Mouse (Mus musculus): ENCODE results near the gene Rbm8a2. TPM values are rescaled to one million over a fixed set of nuclear protein-coding genes. Genes with fewer than 3 reads are reported as not detected.
"Not testable (repeated sequence)": the region's sequence is repeated elsewhere in the genome, so short reads cannot be mapped to it uniquely, and the experiment has no call there.

Rbm8a2 gene
- total RNA-seq (2017), result 0.69 and 1.2 TPM in 2 replicates

GRCm38 (mm10) chr1:175979014-175979413 lies at the start of gene Rbm8a2:
Gene Rbm8a2 (minus strand): TSS chr1:175979114.
- ATAC-seq (replicated peaks; ENCODE audit: low read depth, poor library complexity, severe bottlenecking), result not testable (repeated sequence)

DNA sequence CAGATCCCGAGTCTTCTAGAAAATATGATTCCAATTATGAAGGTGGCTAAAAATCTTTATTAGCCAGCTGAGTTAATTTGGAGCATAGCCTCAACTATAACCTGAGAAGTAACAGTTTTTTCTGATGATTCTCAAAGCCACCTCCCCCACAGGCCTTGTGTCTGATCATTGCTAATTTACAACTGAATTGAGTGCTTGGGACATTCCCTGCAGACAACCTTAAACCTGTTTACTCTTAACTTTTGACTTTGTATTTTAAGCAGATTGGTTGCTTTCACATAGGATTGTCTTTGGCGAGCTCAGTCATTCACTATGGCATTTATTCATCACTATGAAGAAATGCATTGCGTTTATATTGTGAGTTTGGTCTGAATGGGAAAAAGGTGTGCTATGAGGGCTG lies 49.5 kb upstream of the Rbm8a2 start:
- no peak for ATAC-seq (replicated peaks; ENCODE audit: low read depth, poor library complexity, severe bottlenecking)

DNA sequence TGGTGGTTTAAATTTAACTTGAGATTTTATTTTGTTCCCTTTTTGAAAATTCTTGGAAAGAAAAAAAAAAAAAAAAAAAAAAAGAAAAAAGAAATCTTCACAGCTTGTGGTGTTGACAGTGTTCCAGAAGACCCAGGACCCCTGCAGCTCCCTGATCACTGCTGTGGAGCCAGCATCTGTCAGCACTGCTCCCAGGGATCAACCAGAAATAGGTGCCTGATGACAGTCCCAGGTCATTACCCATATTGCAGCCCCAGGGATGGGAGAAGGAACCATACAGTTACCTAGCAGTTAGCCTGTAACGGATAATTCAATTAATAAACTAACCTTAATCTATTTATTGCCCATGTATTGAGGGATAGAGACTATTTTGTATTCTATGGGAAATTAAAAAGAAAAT lies 45.6 kb upstream of the Rbm8a2 start:
- no peak for ATAC-seq (replicated peaks; ENCODE audit: low read depth, poor library complexity, severe bottlenecking)

GRCm38 (mm10) chr1:176018523-176018922 lies 39.6 kb upstream of the Rbm8a2 start:
- ATAC-seq (replicated peaks; ENCODE audit: low read depth, poor library complexity, severe bottlenecking), result no peak

DNA sequence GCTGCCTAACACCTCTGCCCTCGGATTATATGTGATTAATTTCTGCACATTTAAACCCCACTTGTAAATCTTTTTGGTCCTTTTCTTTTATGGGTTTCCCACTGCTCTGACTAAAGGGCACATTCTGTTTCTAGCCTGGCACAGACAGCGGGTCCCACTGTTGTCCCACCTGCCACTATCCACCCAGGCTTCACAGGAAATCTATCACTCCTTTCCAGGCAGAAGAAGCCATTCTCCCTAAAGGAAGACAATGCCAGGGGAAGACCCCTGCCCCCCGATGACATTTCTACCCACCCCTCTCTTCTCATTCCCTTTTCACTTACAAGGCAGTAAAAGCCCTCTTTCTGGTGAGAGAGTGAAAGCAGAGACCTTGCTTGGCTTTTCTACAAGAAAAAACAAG lies 37.2 kb upstream of the Rbm8a2 start:
- ATAC-seq (replicated peaks; ENCODE audit: low read depth, poor library complexity, severe bottlenecking), result no peak

DNA sequence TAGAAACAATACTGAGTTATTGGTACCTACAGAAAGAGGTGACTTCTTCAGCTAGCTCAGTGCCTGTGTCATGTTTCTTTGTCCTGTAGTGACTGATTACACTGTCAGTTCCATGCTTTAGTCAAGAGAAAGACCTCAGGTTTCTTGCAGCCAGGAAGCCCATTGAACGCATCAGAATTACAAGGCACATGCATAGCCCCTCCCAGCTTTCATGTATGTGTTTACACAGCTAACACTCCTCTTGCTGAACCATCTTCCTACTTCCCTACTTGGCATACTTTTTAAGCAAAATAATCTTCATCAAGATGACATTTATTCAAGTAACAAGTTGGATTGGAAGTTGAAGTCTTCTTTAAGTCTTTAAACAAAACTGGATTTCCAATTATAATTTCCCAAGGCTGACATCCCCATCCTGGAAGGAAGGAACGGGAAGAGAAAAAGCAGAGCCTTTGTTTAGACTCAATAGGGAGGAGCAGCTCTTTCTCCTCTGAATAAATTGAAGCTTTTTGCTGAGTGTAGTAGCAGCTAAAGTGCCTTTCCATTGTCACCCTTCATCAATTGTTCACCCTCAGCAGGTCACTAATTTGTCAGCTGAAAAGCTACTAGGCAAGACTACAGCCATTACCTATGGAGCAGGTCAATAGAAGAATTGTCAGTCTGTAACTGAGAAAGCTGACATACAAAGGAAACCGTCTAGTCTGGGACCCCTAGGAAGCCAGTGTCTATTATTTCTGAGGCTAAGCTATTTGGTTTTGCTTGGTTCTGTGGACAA lies 34.8 kb upstream of the Rbm8a2 start:
- ATAC-seq (replicated peaks; ENCODE audit: low read depth, poor library complexity, severe bottlenecking), result no peak

- ATAC-seq (replicated peaks; ENCODE audit: low read depth, poor library complexity, severe bottlenecking), result no peak
Observed at GRCm38 (mm10) chr1:176011535-176011934, 32.6 kb upstream of the Rbm8a2 start.

- no peak for ATAC-seq (replicated peaks; ENCODE audit: low read depth, poor library complexity, severe bottlenecking)
Observed at GRCm38 (mm10) chr1:176011072-176011471, 32.2 kb upstream of the Rbm8a2 start.

DNA sequence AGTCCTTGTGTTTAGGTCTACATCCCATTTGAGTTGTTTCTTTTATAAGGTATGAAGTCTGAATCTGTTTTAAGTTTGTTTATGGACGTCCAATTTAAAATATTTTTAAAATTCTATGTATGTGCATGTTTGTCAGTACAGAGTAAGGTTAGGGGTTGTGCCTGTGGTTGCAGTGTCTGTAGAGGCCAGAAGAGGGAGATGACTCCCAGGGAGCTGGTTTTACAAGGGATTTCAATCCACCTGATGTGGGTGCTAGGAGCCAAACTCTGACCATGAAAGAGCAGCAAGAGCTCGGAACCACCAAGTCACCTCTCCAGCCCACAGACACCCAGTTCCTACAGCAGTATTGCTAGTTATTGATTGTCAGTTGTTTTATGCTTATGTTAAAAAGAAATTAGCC lies 29.5 kb upstream of the Rbm8a2 start:
- no peak for ATAC-seq (replicated peaks; ENCODE audit: low read depth, poor library complexity, severe bottlenecking)

DNA sequence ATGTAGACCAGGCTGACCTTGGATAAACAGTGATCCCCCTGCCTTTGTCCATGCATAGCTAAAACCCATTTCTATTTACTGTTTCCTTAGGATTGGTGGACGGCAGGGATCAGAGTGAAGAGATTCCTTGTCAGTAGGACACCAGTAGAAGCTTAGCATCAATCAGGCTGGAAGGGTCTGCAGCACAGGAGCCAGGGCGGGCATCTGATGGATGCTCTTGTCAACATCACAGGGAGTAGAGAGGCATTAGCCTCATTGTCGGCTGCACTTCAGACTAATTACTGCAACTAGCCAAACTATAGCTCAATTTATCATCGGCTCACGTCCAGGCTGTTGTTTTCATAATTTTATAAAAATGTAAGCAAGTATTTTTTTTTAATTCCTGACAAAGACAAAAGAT lies 21.7 kb upstream of the Rbm8a2 start:
- ATAC-seq (replicated peaks; ENCODE audit: low read depth, poor library complexity, severe bottlenecking), result no peak

DNA sequence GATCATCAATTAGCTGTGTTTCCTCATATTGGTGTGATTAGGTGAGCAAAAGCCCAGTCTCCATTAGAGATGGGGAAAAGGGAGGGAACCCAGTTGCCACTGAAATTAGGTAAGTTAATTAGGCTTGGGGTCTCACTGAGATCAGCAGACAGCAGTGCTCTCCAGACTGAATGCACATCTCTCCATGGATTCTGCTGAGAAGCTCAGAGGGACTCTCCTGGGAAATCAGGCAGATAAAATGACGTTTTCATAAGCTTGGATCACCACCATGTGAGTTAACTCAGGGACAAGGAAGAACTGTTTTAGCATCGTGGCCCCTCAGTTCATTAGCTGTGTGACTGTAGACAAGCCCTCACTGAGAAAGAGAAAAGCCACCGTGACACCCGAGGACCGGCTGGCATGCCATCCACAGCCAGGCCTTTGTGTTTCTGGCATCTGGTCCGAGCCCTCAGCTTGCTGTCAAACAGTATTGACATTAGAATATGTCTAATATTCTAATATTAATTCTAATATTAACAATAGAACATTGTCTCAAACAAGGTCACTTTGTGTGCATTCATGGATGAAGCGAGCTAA lies 18.2 kb upstream of the Rbm8a2 start:
- no peak for ATAC-seq (replicated peaks; ENCODE audit: low read depth, poor library complexity, severe bottlenecking)

DNA sequence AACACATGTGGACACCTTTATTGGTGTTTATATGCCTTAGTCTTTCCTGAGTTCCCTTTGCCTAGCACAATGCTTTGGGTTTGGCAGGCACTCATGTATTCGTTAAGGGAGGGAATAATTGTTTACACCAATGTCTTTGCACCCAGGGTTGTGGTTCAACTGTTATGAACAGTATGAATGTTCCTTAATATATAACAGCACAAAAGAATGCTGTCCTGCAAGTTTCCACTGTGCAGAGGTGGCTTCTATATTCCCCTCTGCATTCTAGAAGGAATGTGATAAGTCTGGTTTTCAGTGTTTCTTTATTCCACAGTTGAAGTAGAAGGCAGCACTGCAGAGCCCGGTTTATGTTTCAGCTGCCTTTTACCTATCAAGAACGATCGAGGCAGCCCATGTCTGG lies 10.0 kb upstream of the Rbm8a2 start:
- no peak for ATAC-seq (replicated peaks; ENCODE audit: low read depth, poor library complexity, severe bottlenecking)

DNA sequence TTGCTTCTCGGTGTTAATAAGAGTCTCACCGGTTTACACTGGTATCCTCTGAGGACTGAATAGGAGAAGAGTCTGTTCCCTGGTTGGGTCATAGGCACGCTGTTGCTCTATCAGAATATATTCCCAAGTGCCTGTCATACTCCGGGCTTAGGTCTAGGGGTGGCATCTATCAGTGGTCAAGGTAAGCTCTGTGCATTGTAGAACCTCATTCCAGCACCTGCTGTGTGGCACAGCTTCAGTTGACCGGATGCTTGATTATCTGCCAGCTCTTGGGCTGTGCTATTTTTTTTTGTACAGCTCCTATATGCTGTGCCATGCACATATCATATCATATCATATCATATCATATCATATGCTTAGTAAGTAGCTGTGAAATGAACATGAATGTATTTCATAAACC lies 9.5 kb upstream of the Rbm8a2 start:
- ATAC-seq (replicated peaks; ENCODE audit: low read depth, poor library complexity, severe bottlenecking), result no peak

DNA sequence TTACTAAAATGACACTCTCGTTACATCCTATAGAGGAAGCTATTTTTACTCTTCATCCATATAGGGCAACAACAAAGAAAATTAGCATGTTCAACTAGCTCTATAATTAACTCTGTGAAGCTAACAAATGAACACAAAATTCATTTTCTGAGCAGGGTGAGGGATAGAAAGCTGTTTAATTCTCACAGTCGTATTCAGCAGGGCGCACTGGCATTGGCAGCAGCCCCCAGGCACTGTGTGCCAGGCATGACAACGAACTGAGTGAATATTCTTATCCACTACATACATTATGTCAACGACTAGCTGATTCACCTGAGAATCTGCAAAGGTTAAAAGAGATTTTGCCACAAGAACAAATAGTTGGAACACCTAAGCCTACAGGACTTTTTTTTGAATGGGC lies 8.2 kb downstream of the Rbm8a2 start:
- ATAC-seq (replicated peaks; ENCODE audit: low read depth, poor library complexity, severe bottlenecking), result no peak

DNA sequence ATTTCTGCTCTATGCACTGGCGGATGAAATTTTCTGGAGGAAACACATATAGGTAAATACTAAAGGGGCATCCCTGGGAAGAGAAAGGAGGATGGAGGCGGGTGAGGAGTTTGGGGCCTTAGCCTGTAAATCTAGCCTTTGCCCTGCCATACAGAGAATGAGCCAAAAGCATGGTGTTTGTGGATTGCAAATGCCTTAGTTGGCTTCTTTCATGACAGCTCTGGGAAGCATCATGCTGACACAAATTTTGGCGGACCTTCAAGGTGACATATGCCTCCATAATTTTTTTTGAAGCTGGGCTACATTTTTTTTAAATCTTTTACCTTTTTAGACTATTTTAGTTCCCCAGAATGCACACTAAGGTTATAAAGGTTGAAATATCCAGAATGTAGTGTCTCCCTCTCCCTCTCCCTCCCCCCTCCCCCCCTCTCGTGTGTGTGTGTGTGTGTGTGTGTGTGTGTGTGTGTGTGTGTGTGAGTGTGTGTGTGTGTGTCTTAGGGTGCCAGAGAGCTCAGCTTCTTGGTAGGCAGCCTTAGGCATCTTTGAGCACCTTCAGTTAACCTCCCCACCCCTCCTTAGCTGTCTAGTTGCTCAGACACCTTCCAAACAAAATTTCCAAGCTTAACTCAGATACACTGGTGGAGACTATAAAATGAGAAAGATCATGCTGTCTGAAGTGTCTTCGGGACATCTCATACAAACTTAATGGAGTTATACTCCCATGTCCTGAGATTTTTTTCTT lies 11.7 kb downstream of the Rbm8a2 start:
- ATAC-seq (replicated peaks; ENCODE audit: low read depth, poor library complexity, severe bottlenecking), result no peak

- ATAC-seq (replicated peaks; ENCODE audit: low read depth, poor library complexity, severe bottlenecking), result no peak
Observed at GRCm38 (mm10) chr1:175961786-175962185, 17.1 kb downstream of the Rbm8a2 start.

- ATAC-seq (replicated peaks; ENCODE audit: low read depth, poor library complexity, severe bottlenecking), result no peak
Observed at GRCm38 (mm10) chr1:175950851-175951250, 28.1 kb downstream of the Rbm8a2 start.

- ATAC-seq (replicated peaks; ENCODE audit: low read depth, poor library complexity, severe bottlenecking), result no peak
Observed at GRCm38 (mm10) chr1:175950421-175950820, 28.5 kb downstream of the Rbm8a2 start.

- ATAC-seq (replicated peaks; ENCODE audit: low read depth, poor library complexity, severe bottlenecking), result no peak
Observed at GRCm38 (mm10) chr1:175946718-175947315, 32.1 kb downstream of the Rbm8a2 start.

DNA sequence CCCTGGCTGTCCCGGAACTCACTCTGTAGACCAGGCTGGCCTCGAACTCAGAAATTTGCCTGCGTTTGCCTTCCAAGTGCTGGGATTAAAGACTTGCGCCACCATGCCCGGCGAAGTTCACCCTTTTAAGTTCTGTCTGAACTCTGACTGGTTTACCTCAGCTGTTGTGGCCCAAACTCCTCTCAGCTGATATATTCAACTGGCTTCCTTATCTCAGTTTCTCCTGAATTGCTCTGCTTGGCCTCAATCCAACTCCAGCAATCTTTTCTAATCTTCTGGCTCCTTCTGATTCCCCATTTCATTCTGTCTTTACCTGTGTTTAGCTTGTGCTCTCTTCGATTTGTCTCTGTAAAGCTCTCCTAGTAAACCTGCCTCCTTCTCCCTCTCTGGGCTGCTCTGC lies 35.7 kb downstream of the Rbm8a2 start:
- no peak for ATAC-seq (replicated peaks; ENCODE audit: low read depth, poor library complexity, severe bottlenecking)

GRCm38 (mm10) chr1:175938731-175939130 lies 40.2 kb downstream of the Rbm8a2 start:
- no peak for ATAC-seq (replicated peaks; ENCODE audit: low read depth, poor library complexity, severe bottlenecking)
